Mouse (Mus musculus): ENCODE measurements around the gene Dnaaf1.

Dnaaf1 gene

DNA sequence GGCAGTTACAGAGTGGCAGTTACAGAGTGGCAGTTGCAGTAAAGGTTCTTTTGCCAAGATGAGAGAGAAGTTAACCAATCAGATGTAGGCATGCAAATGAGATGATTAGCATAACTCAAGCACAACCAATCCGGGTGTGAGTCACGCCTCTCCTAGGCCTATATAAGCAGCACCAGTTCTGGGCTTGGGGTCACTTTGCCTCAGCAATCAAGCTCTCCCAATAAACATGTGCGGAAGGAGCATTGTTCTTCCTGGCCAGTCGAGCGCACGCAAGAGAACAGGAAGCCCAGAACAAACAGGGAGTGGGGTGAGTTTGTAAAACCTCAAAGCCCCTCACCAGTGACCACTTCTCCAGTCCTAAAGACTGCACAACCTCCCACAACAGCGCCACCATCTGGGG, 71.8 kb downstream of the Dnaaf1 start:
- in situ Hi-C loops (cut with MboI, MseI): loop anchor here (25.0 kb wide), 1 partner anchor 1735 kb away; no protein-coding TSS in a partner anchor

All from T-helper 1 cell (primary cell).